Mouse (Mus musculus) lung, adult 2 months (tissue): ENCODE measurements around the gene Gtdc1.

ENCODE experiments used
- CTCF ChIP-seq: fragments of 200-500 bp; IDR thresholded peaks from 2 replicates; pipeline ENCODE4 v1.5.1; 2011; ENCODE audit warnings: mild to moderate bottlenecking, low read length, control low read depth; ENCODE audit not compliant: insufficient read depth
- POLR2A ChIP-seq: fragments of 200-500 bp; IDR thresholded peaks from 2 replicates; pipeline ENCODE4 v1.6.1; 2011; ENCODE audit warnings: low read depth, mild to moderate bottlenecking, control low read depth, low read length, borderline replicate concordance; ENCODE audit errors: extremely low read depth

GRCm38 (mm10) chr2:44957329-44957797 lies 29.9 kb upstream of the Gtdc1 start:
- TF ChIP-seq CTCF (no peak), POLR2A (no peak)
